Mouse (Mus musculus): Measurements from ENCODE around the gene Cpox. TPM values are rescaled to one million over a fixed set of nuclear protein-coding genes. Genes with fewer than 3 reads are reported as not detected.

Cpox gene
- polyA plus RNA-seq, 1 experiment = 55.5 TPM

GRCm38 (mm10) chr16:58673811-58674410 is 3.8 kb downstream of the Cpox start:
- TF ChIP-seq GATA1 (IDR thresholded peaks at IDR 0.05; ENCODE audit: low read length) = no peak
- TF ChIP-seq TAL1 (IDR thresholded peaks at IDR 0.05; ENCODE audit: low read length) = no peak
- Histone ChIP-seq H3K9me3 (ENCODE audit: control insufficient read depth, low read length) (no peaks in the 10 kb centered on the region), H3K4me3 (replicated peaks) (peak overlapping the region; percentile 62), H3K27me3 (ENCODE audit: control insufficient read depth) (no peaks in the 10 kb centered on the region), H3K4me1 (ENCODE audit: control insufficient read depth) (peaks cover 66% of the 10 kb centered on the region), H3K36me3 (ENCODE audit: control insufficient read depth) (peaks cover 88% of the 10 kb centered on the region)

GRCm38 (mm10) chr16:58675256-58675655 is 5.2 kb downstream of the Cpox start:
- peak overlapping the region; percentile 62 for H3K4me3 ChIP-seq (replicated peaks)
- H3K27me3 ChIP-seq (ENCODE audit: control insufficient read depth) = no peaks in the 10 kb centered on the region
- TF ChIP-seq GATA1 (IDR thresholded peaks at IDR 0.05; ENCODE audit: low read length) = no peak
- no peak for TF ChIP-seq TAL1 (IDR thresholded peaks at IDR 0.05; ENCODE audit: low read length)
- H3K4me1 ChIP-seq (ENCODE audit: control insufficient read depth) = peaks cover 58% of the 10 kb centered on the region
- H3K9me3 ChIP-seq (ENCODE audit: control insufficient read depth, low read length) = no peaks in the 10 kb centered on the region
- peaks cover 99% of the 10 kb centered on the region for H3K36me3 ChIP-seq (ENCODE audit: control insufficient read depth)

GRCm38 (mm10) chr16:58676156-58676555 is 6.1 kb downstream of the Cpox start:
- peaks cover 64% of the 10 kb centered on the region for H3K4me1 ChIP-seq (ENCODE audit: control insufficient read depth)
- no peaks in the 10 kb centered on the region for H3K9me3 ChIP-seq (ENCODE audit: control insufficient read depth, low read length)
- TF ChIP-seq GATA1 (IDR thresholded peaks at IDR 0.05; ENCODE audit: low read length) = no peak
- no peak for TF ChIP-seq TAL1 (IDR thresholded peaks at IDR 0.05; ENCODE audit: low read length)
- H3K36me3 ChIP-seq (ENCODE audit: control insufficient read depth) = peaks cover 99% of the 10 kb centered on the region
- H3K4me3 ChIP-seq (replicated peaks) = peak overlapping the region; percentile 52
- no peaks in the 10 kb centered on the region for H3K27me3 ChIP-seq (ENCODE audit: control insufficient read depth)

- no peaks in the 10 kb centered on the region for H3K27me3 ChIP-seq (ENCODE audit: control insufficient read depth)
- H3K36me3 ChIP-seq (ENCODE audit: control insufficient read depth) = peaks cover 99% of the 10 kb centered on the region
- H3K4me3 ChIP-seq (replicated peaks) = peak overlapping the region; percentile 52
- no peaks in the 10 kb centered on the region for H3K9me3 ChIP-seq (ENCODE audit: control insufficient read depth, low read length)
- peaks cover 69% of the 10 kb centered on the region for H3K4me1 ChIP-seq (ENCODE audit: control insufficient read depth)
- no peak for TF ChIP-seq GATA1 (IDR thresholded peaks at IDR 0.05; ENCODE audit: low read length)
- no peak for TF ChIP-seq TAL1 (IDR thresholded peaks at IDR 0.05; ENCODE audit: low read length)
These were observed 6.5 kb downstream of the Cpox start for GRCm38 (mm10) chr16:58676633-58677032.

GRCm38 (mm10) chr16:58677491-58677890 is 7.4 kb downstream of the Cpox start:
- H3K4me1 ChIP-seq (ENCODE audit: control insufficient read depth) = peaks cover 76% of the 10 kb centered on the region
- H3K36me3 ChIP-seq (ENCODE audit: control insufficient read depth) = peaks cover 99% of the 10 kb centered on the region
- no peak for TF ChIP-seq GATA1 (IDR thresholded peaks at IDR 0.05; ENCODE audit: low read length)
- TF ChIP-seq TAL1 (IDR thresholded peaks at IDR 0.05; ENCODE audit: low read length) = no peak
- peak overlapping the region; percentile 52 for H3K4me3 ChIP-seq (replicated peaks)
- H3K9me3 ChIP-seq (ENCODE audit: control insufficient read depth, low read length) = no peaks in the 10 kb centered on the region
- H3K27me3 ChIP-seq (ENCODE audit: control insufficient read depth) = no peaks in the 10 kb centered on the region

- no peaks in the 10 kb centered on the region for H3K9me3 ChIP-seq (ENCODE audit: control insufficient read depth, low read length)
- peaks cover 74% of the 10 kb centered on the region for H3K4me1 ChIP-seq (ENCODE audit: control insufficient read depth)
- H3K27me3 ChIP-seq (ENCODE audit: control insufficient read depth) = no peaks in the 10 kb centered on the region
- TF ChIP-seq GATA1 (IDR thresholded peaks at IDR 0.05; ENCODE audit: low read length) (no peak), TAL1 (IDR thresholded peaks at IDR 0.05; ENCODE audit: low read length) (no peak)
- peaks cover 98% of the 10 kb centered on the region for H3K36me3 ChIP-seq (ENCODE audit: control insufficient read depth)
- H3K4me3 ChIP-seq (replicated peaks) = peak overlapping the region; percentile 41
These were observed 8.6 kb downstream of the Cpox start for GRCm38 (mm10) chr16:58678660-58679059.

- H3K4me1 ChIP-seq (ENCODE audit: control insufficient read depth) = peaks cover 56% of the 10 kb centered on the region
- TF ChIP-seq GATA1 (IDR thresholded peaks at IDR 0.05; ENCODE audit: low read length) = no peak
- TF ChIP-seq TAL1 (IDR thresholded peaks at IDR 0.05; ENCODE audit: low read length) = no peak
- H3K27me3 ChIP-seq (ENCODE audit: control insufficient read depth) = no peaks in the 10 kb centered on the region
- no peak overlapping the region for H3K4me3 ChIP-seq (replicated peaks)
- H3K36me3 ChIP-seq (ENCODE audit: control insufficient read depth) = peaks cover 81% of the 10 kb centered on the region
- no peaks in the 10 kb centered on the region; the same call in 1 of the 2 replicates for H3K9me3 ChIP-seq (ENCODE audit: control insufficient read depth, low read length)
These were observed 12.0 kb downstream of the Cpox start for GRCm38 (mm10) chr16:58682046-58682445.

- TF ChIP-seq GATA1 (IDR thresholded peaks at IDR 0.05; ENCODE audit: low read length) (no peak), TAL1 (IDR thresholded peaks at IDR 0.05; ENCODE audit: low read length) (no peak)
- Histone ChIP-seq H3K27me3 (ENCODE audit: control insufficient read depth) (no peaks in the 10 kb centered on the region), H3K9me3 (ENCODE audit: control insufficient read depth, low read length) (no peaks in the 10 kb centered on the region; the same call in 1 of the 2 replicates), H3K36me3 (ENCODE audit: control insufficient read depth) (peaks cover 73% of the 10 kb centered on the region), H3K4me3 (replicated peaks) (no peak overlapping the region), H3K4me1 (ENCODE audit: control insufficient read depth) (peaks cover 48% of the 10 kb centered on the region)
These were observed 12.8 kb downstream of the Cpox start for GRCm38 (mm10) chr16:58682870-58683269.

GRCm38 (mm10) chr16:58683911-58684310 is 13.8 kb downstream of the Cpox start:
- TF ChIP-seq GATA1 (IDR thresholded peaks at IDR 0.05; ENCODE audit: low read length) (no peak), TAL1 (IDR thresholded peaks at IDR 0.05; ENCODE audit: low read length) (no peak)
- H3K4me1 ChIP-seq (ENCODE audit: control insufficient read depth) = peaks cover 39% of the 10 kb centered on the region
- H3K27me3 ChIP-seq (ENCODE audit: control insufficient read depth) = no peaks in the 10 kb centered on the region

More at GRCm38 (mm10) chr16:58683911-58684310, 13.8 kb downstream of the Cpox start:
- Histone ChIP-seq H3K4me3 (replicated peaks) (no peak overlapping the region), H3K9me3 (ENCODE audit: control insufficient read depth, low read length) (no peaks in the 10 kb centered on the region; the same call in 1 of the 2 replicates), H3K36me3 (ENCODE audit: control insufficient read depth) (peaks cover 62% of the 10 kb centered on the region)
